Mouse (Mus musculus) ovary, postnatal 10 days (tissue): ENCODE results near the gene Gm49393.

Experiments used
- DNase-seq: peaks from one replicate; pipeline ENCODE4 v3.0.0; 2022; ENCODE audit warnings: low spot score

Gene Gm49393

GRCm38 (mm10) chr13:60809690-60810089 is 125.7 kb downstream of the Gm49393 start:
- DNase-seq: no peak
